9 mouse cellular contexts compared by ENCODE assay signal in the genomic region with DNA sequence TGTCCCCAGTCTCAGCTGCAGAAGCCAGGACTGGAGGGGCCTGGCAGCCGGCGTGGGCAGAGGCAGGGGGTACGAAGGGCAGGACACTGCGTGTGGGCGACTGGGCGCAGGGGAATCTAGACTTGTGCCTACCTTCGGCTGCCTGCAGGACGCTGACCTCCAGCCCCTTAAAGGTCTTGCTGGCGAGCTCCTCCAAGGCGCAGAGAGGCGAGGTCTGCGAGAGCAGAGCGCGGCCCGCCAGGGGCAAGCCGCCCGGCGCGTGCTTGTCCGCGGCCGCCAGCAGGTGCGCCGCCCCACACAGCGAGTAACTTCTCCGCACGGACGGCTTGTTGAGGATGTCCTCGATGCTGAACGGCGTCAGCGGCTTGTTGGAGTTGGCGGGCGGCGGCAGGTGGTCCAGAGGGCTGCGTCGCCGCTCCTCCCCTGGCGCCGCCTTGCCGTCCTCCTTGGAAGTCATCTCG. TPM values are rescaled to one million over a fixed set of nuclear protein-coding genes. Genes with fewer than 3 reads are reported as not detected.
DNase-seq lines count a peak whose midpoint lies in the region; ATAC-seq and TF ChIP-seq lines count a peak whose summit lies in the region.
"Had no signal": no experiment of that assay in that cellular context is flagged by ENCODE, and none has a peak within 500 bp of the region (broad histone marks: within the 10 kb centered on the region; RNA-seq: fewer than 3 reads in every experiment).

No protein-coding gene starts in this region.

- no peak overlapping the region for H3K27ac ChIP-seq in heart, embryonic 14.5 days (replicated peaks in 1 of 2; ENCODE audit: control insufficient read depth in 1 of 2, insufficient read depth in 1 of 2, low read depth in 2 of 2, low read length in 2 of 2)
- H3K27ac ChIP-seq in hindbrain, postnatal 0 days: peak overlapping the region; percentile 71
- H3K27ac ChIP-seq in neural tube, embryonic 11.5 days (ENCODE audit: low read depth, low read length): peak overlapping the region; percentile 85

- H3K4me1 ChIP-seq in heart, embryonic 14.5 days (ENCODE audit: control insufficient read depth in 2 of 2, insufficient read depth in 2 of 2, low read length in 2 of 2): peaks cover 0 to 41% of the 10 kb centered on the region in 2 experiments; a peak in 3 of 4 replicates
- no peaks in the 10 kb centered on the region for H3K4me1 ChIP-seq in hindbrain, postnatal 0 days (ENCODE audit: insufficient read depth, low read length)
- peaks cover 15% of the 10 kb centered on the region for H3K4me1 ChIP-seq in neural tube, embryonic 11.5 days (ENCODE audit: control insufficient read depth, insufficient read depth, low read length)

- peak overlapping the region; percentile 31 to 43 for H3K4me3 ChIP-seq in heart, embryonic 14.5 days (ENCODE audit: control insufficient read depth in 1 of 2, insufficient read depth in 1 of 2, low read depth in 1 of 2, low read length in 2 of 2)
- H3K4me3 ChIP-seq in hindbrain, postnatal 0 days (ENCODE audit: low read length): peak overlapping the region; percentile 39
- peak overlapping the region; percentile 44 for H3K4me3 ChIP-seq in neural tube, embryonic 11.5 days (ENCODE audit: low read depth, low read length)

- H3K9me3 ChIP-seq in heart, embryonic 14.5 days (ENCODE audit: control insufficient read depth, low read length): no peaks in the 10 kb centered on the region
- no peaks in the 10 kb centered on the region for H3K9me3 ChIP-seq in hindbrain, postnatal 0 days (ENCODE audit: low read length)
- H3K9me3 ChIP-seq in neural tube, embryonic 11.5 days (ENCODE audit: control insufficient read depth, low read length): no peaks in the 10 kb centered on the region

- peak overlapping the region; percentile 69 for H3K4me2 ChIP-seq in heart, embryonic 14.5 days (ENCODE audit: low read length)
- peak overlapping the region; percentile 49 for H3K4me2 ChIP-seq in hindbrain, postnatal 0 days (ENCODE audit: low read depth, low read length)
- H3K4me2 ChIP-seq in neural tube, embryonic 11.5 days (ENCODE audit: low read depth): peak overlapping the region; percentile 39

- peaks cover 94% of the 10 kb centered on the region for H3K27me3 ChIP-seq in heart, embryonic 14.5 days (ENCODE audit: control insufficient read depth, insufficient read depth, low read length)
- H3K27me3 ChIP-seq in hindbrain, postnatal 0 days (ENCODE audit: insufficient read depth, low read length): peaks cover 67% of the 10 kb centered on the region
- peaks cover 96% of the 10 kb centered on the region for H3K27me3 ChIP-seq in neural tube, embryonic 11.5 days (ENCODE audit: control insufficient read depth, insufficient read depth, low read length)

- TF ChIP-seq CTCF in hindbrain, postnatal 0 days (IDR thresholded peaks at IDR 0.05; ENCODE audit: low read depth): no peak

- ATAC-seq in heart, embryonic 14.5 days (ENCODE audit: insufficient number of reproducible peaks, insufficient read depth, low FRiP score, low read depth): no peak
- no peak for ATAC-seq in hindbrain, postnatal 0 days
- no peak for ATAC-seq in neural tube, embryonic 11.5 days (ENCODE audit: insufficient read depth, low FRiP score, low TSS enrichment)

- WGBS in heart, embryonic 14.5 days: under 1% methylated on average over 42 of the region's 42 CpGs
- WGBS in hindbrain, postnatal 0 days: under 1% methylated on average over 40 of the region's 42 CpGs
- under 1% methylated on average over 41 of the region's 42 CpGs for WGBS in neural tube, embryonic 11.5 days

- no peak for DNase-seq in heart, adult 11 months
- DNase-seq in embryo, embryonic 10.5 days (ENCODE audit: low spot score): peak; percentile 56
- no peak for DNase-seq in hindbrain, postnatal 0 days (ENCODE audit: low spot score)
- DNase-seq in neural tube, embryonic 11.5 days (ENCODE audit: low spot score): peak; percentile 54
- DNase-seq in spleen, postnatal 14 days (ENCODE audit: low spot score in 2 of 2): no peak
- DNase-seq in lung, postnatal 14 days: no peak
- DNase-seq in adrenal gland, adult 18-20 months (ENCODE audit: low spot score in 2 of 2): no peak

- no peaks in the 10 kb centered on the region for H3K36me3 ChIP-seq in heart, embryonic 14.5 days (ENCODE audit: control insufficient read depth, insufficient read depth, low read length)
- no peaks in the 10 kb centered on the region for H3K36me3 ChIP-seq in hindbrain, postnatal 0 days (ENCODE audit: insufficient read depth, low read length)
- no peaks in the 10 kb centered on the region for H3K36me3 ChIP-seq in neural tube, embryonic 11.5 days (ENCODE audit: control insufficient read depth, insufficient read depth, low read length)

- no peak overlapping the region; the same call in 1 of the 2 replicates for H3K9ac ChIP-seq in heart, embryonic 14.5 days (ENCODE audit: low read length)
- H3K9ac ChIP-seq in hindbrain, postnatal 0 days (replicated peaks; ENCODE audit: low read length): peak overlapping the region; percentile 49
- H3K9ac ChIP-seq in neural tube, embryonic 11.5 days (ENCODE audit: low read length): peak overlapping the region; percentile 62

RNA-seq across cellular contexts. Expression of gene Lbx1, which starts 0.8 kb away (rescaled TPM):
- polyA plus RNA-seq in heart, embryonic 14.5 days (2014; fragmentation: Nextera tagmentation; extraction: Ambion mirVana): not detected in 2 replicates
- total RNA-seq in hindbrain, postnatal 0 days (2014; rRNA removed): 27.0 and 32.2 TPM in 2 replicates
- polyA plus RNA-seq in hindbrain, postnatal 0 days (2015; fragmentation: Nextera tagmentation; extraction: Ambion mirVana): 9.2 and 9.6 TPM in 2 replicates
- polyA plus RNA-seq in neural tube, embryonic 11.5 days (2014; fragmentation: Nextera tagmentation; extraction: Ambion mirVana): 7.7 TPM in 2 replicates
- under 1 TPM in 1 of 2 experiments, not detected in 1; 0.22 TPM for total RNA-seq in adrenal gland, adult 18-20 months (2021)
- total RNA-seq: MEL had no signal

Comparison
In these comparisons a context has a peak if more than half of its experiments do, and no peak if none do; other contexts are left out.
1. H3K27ac ChIP-seq: peak in hindbrain, postnatal 0 days (single experiment) and neural tube, embryonic 11.5 days (single experiment); none in heart, embryonic 14.5 days (0 of 2).
2. DNase-seq: peak in embryo, embryonic 10.5 days (single experiment) and neural tube, embryonic 11.5 days (single experiment); none in heart, adult 11 months (single experiment), hindbrain, postnatal 0 days (single experiment), spleen, postnatal 14 days (0 of 2), lung, postnatal 14 days (single experiment) and adrenal gland, adult 18-20 months (0 of 2).
3. Peak in every context shown above with its lines, with median percentiles within 50 percentile points of each other: H3K4me2 ChIP-seq and H3K4me3 ChIP-seq.